In genomic region chr1:139454340-139455225, GRCm38 (mm10) we compare ENCODE assay signal across 8 mouse cellular contexts. TPM values are rescaled to one million over a fixed set of nuclear protein-coding genes. Genes with fewer than 3 reads are reported as not detected.
DNase-seq lines count a peak whose midpoint lies in the region; ATAC-seq and TF ChIP-seq lines count a peak whose summit lies in the region.

Gene Aspm, plus strand, starts transcription at chr1:139454772.

- no peaks in the 10 kb centered on the region for H3K4me1 ChIP-seq in ES-E14 (ENCODE audit: control insufficient read depth in 2 of 2, insufficient read depth in 2 of 2, low read length in 2 of 2, poor library complexity in 1 of 2)
- H3K4me1 ChIP-seq in forebrain, embryonic 15.5 days: peaks cover 19% of the 10 kb centered on the region
- peaks cover 7% of the 10 kb centered on the region for H3K4me1 ChIP-seq in lung, adult 2 months (ENCODE audit: control insufficient read depth, insufficient read depth, low read length)

- TF ChIP-seq CTCF in lung, adult 2 months (IDR thresholded peaks at IDR 0.05; ENCODE audit: insufficient read depth, low read length): no peak

- intact Hi-C loops in heart, postnatal 25 days (cut with DNase I): loop anchor here (2.0 kb wide), 1 partner anchor 34 kb away; no protein-coding TSS in a partner anchor

- H3K9me3 ChIP-seq in ES-E14 (ENCODE audit: control insufficient read depth, insufficient read depth, low read depth, low read length): no peaks in the 10 kb centered on the region
- no peaks in the 10 kb centered on the region for H3K9me3 ChIP-seq in forebrain, embryonic 15.5 days

- H3K4me3 ChIP-seq in ES-E14 (ENCODE audit: insufficient read depth in 1 of 2, low read depth in 1 of 2, low read length in 2 of 2, poor library complexity in 1 of 2, severe bottlenecking in 1 of 2): peak within 1 kb of the TSS; percentile 85 to 89
- peak within 1 kb of the TSS; percentile 71 for H3K4me3 ChIP-seq in forebrain, embryonic 15.5 days
- peak within 1 kb of the TSS; percentile 54 for H3K4me3 ChIP-seq in lung, adult 2 months (replicated peaks; ENCODE audit: extremely low read depth, low read depth, low read length)

- H3K4me2 ChIP-seq in forebrain, embryonic 15.5 days (replicated peaks): peak within 1 kb of the TSS; percentile 85

- in situ Hi-C loops in ES-E14 (cut with MboI; ENCODE audit: low sequenced_read_pairs in 2 of 2, unreplicated experiment in 2 of 2): no loop called here

- peak within 1 kb of the TSS; percentile 93 for H3K9ac ChIP-seq in ES-E14 (ENCODE audit: insufficient read depth, low read depth, low read length, poor library complexity, severe bottlenecking)
- H3K9ac ChIP-seq in forebrain, embryonic 15.5 days (replicated peaks): peak within 1 kb of the TSS; percentile 47

- under 1% methylated on average over 65 of the region's 65 CpGs for WGBS in forebrain, embryonic 15.5 days
- under 1% methylated on average over 65 of the region's 65 CpGs for WGBS in lung, adult 2 months

- DNase-seq in ES-E14 (ENCODE audit: low read depth, low spot score): peak; percentile 91
- DNase-seq in cerebellum, adult 11-12 months: peak; percentile 86
- DNase-seq in heart, postnatal 25 days (ENCODE audit: low spot score): peak; percentile 83
- peak; percentile 76 to 91 for DNase-seq in layer of hippocampus, adult 18-20 months (ENCODE audit: low spot score in 2 of 2)
- DNase-seq in lung, adult 2 months: peak; percentile 78
- peak; percentile 82 to 91 for DNase-seq in thymus, adult 18-20 months

- no peaks in the 10 kb centered on the region for H3K27me3 ChIP-seq in forebrain, embryonic 15.5 days

- H3K27ac ChIP-seq in ES-E14 (ENCODE audit: insufficient read depth, low read depth, low read length, poor library complexity, severe bottlenecking): peak within 1 kb of the TSS; percentile 44
- H3K27ac ChIP-seq in forebrain, embryonic 15.5 days (replicated peaks): 0 out of 2 replicates have a peak within 1 kb of the TSS, but pooled peaks have one; percentile 4

- no peak for TF ChIP-seq POLR2A in lung, adult 2 months (IDR thresholded peaks at IDR 0.05; ENCODE audit: borderline replicate concordance, extremely low read depth, low read depth, low read length)

- H3K36me3 ChIP-seq in ES-E14 (ENCODE audit: control insufficient read depth, insufficient read depth, low read length, poor library complexity, severe bottlenecking): peaks cover 12% of the 10 kb centered on the region
- H3K36me3 ChIP-seq in forebrain, embryonic 15.5 days: 0 out of 2 replicates have a peak, but pooled peaks cover 3% of the 10 kb centered on the region

- peak; percentile 100 for ATAC-seq in forebrain, embryonic 15.5 days (replicated peaks)
- ATAC-seq in neutrophil, adult 5-6 weeks (ENCODE audit: extremely low read depth, insufficient number of reproducible peaks, low FRiP score, poor library complexity, severe bottlenecking): peak; percentile 100

TF ChIP-seq in ES-E14, 5 proteins besides CTCF, POLR2A, EP300 and RAD21:
- TF ChIP-seq CHD2 (IDR thresholded peaks at IDR 0.05; ENCODE audit: low read depth, low read length) (peak; percentile 64; the same call in 1 of the 2 replicates), HCFC1 (IDR thresholded peaks at IDR 0.05; ENCODE audit: borderline replicate concordance, insufficient read depth, low read length) (peak; percentile 54; the same call in 1 of the 2 replicates), MAFK (IDR thresholded peaks at IDR 0.05; ENCODE audit: insufficient read depth, low read depth, low read length) (peak; percentile 44; the same call in 1 of the 2 replicates), ZC3H11A (IDR thresholded peaks at IDR 0.05; ENCODE audit: borderline replicate concordance, low read depth, low read length) (no peak), ZNF384 (IDR thresholded peaks at IDR 0.05; ENCODE audit: low read depth, low read length) (no peak)
TF ChIP-seq in ES-E14: peak in this region for 3.

RNA-seq across cellular contexts. Expression of gene Aspm, which starts in this region (rescaled TPM):
- total RNA-seq in ES-E14 (2012; rRNA removed): 42.8 and 51.5 TPM in 2 replicates
- polyA plus RNA-seq in forebrain, embryonic 15.5 days (2015; fragmentation: Nextera tagmentation; extraction: Ambion mirVana): 10.3 and 11.6 TPM in 2 replicates
- total RNA-seq in heart, postnatal 25 days (2021): 1 to 10 TPM in 1 of 2 experiments, under 1 TPM in 1; 0.98 to 1.0 TPM
- total RNA-seq in layer of hippocampus, adult 18-20 months (2021): under 1 TPM; 0.23 to 0.25 TPM
- 0.12 and 0.24 TPM in 2 replicates for polyA plus RNA-seq in lung, adult 2 months (2012; rRNA removed)
- 1.2 and 1.5 TPM in 2 replicates for total RNA-seq in neutrophil, adult 5-6 weeks (2017)

Comparison
In these comparisons a context has a peak if more than half of its experiments do, and no peak if none do; other contexts are left out.
1. Peak in every context shown above with its lines: DNase-seq, ATAC-seq, H3K4me3 ChIP-seq and H3K27ac ChIP-seq.
2. RNA of gene Aspm (total RNA-seq): 42.8 to 51.5 TPM in ES-E14; 1.2 to 1.5 TPM in neutrophil, adult 5-6 weeks, 0.98 to 1.0 TPM in heart, postnatal 25 days and 0.23 to 0.25 TPM in layer of hippocampus, adult 18-20 months; every median in the first group is over 10 times any median in the second.
3. Peak in DNase-seq in layer of hippocampus, adult 18-20 months; RNA of the gene not detected or under 1 TPM.
4. Peak in DNase-seq and H3K4me3 ChIP-seq in lung, adult 2 months; RNA of the gene not detected or under 1 TPM.